Mouse (Mus musculus) layer of hippocampus, adult 18-20 months (tissue): ENCODE measurements around the gene Fstl1. TPM values are rescaled to one million over a fixed set of nuclear protein-coding genes. Genes with fewer than 3 reads are reported as not detected.
A peak's percentile ranks its signal among the peaks of the same experiment; 100 is the strongest.

Experiments used
- DNase-seq, 2 experiments: peaks; one replicate each; pipeline ENCODE4 v3.0.0; 2022; ENCODE audit warnings: low spot score in 2 of 2
- long read RNA-seq: library from polyadenylated mRNA; stranded (forward); transcript quantifications from one replicate; pipeline ENCODE4 v2.0.0, GENCODE M21; 2021
- total RNA-seq, 2 experiments: library from RNA; stranded (reverse); gene quantifications; 2 replicates each; pipeline ENCODE4 v1.2.3; 2021

Fstl1 gene
- 10 to 100 TPM; 31.3 to 34.0 TPM for total RNA-seq
- long read RNA-seq, transcript Fstl1-201 (11 exons, 3,789 nt) = major isoform, 53 of 61 reads
- long read RNA-seq, partial matches to known transcripts = 6 of 61 reads
- long read RNA-seq, other reads (novel, unspliced or antisense) = 1 of 61 reads

DNA sequence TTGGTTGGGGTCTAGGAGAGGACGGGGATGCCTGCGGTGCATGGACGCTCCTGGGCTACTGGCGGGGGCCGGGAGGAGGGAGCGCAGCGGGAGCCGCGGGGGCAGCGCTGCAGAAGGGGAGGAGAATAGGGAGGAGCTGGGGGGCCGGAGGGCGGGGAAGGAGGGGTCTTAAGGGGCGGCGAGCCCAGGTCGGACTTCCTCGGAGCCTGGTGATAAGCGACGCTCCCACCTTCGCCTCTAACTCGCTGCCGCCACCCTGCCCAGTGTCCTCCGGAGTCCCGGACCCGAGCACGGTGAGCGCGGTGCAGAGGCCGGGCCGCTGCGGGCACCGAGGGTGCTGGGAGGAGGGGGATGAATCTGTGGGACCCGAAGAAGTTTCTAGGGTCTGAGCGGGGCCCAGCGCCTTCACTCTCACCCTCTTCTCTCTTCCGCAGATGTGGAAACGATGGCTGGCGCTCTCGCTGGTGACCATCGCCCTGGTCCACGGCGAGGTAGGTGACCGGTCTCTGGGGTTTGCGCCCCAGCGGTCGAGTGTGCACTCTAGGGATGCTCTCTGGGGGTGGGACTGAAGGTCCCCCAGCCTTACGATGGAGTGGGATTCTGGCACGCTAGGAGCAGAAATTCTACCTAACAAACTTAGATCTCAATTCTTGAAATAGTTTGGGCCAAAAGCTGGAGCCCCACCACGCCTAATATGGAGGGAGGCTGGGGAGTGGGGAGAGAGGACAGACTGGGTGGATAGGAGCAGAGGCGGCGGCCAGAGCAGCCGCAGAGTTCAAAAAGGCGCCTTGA, at the start of gene Fstl1:
TSS of gene Fstl1 (plus strand) at position 14 of the 792 bp plus-strand sequence.
- peak; percentile 30 to 54 for DNase-seq

DNA sequence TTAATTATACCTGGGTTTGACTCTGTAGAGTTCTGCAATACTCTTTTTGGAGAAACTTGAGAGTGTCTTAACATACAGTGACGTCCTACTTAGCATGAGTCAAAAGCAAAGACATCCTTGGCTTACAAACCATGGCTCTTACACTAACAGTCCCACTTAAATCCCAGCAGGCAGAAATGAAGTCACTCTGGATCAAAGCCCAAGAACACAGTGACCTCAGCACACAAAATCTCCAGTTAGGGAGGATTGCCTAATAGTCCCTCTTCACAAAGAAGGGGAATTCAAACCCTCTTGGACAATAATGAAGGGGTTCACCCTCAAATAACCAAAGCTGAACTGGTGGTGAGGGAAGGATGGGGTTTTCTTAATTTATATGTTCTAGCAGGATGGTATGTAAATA, 48.0 kb upstream of the Fstl1 start:
- DNase-seq = no peak

DNA sequence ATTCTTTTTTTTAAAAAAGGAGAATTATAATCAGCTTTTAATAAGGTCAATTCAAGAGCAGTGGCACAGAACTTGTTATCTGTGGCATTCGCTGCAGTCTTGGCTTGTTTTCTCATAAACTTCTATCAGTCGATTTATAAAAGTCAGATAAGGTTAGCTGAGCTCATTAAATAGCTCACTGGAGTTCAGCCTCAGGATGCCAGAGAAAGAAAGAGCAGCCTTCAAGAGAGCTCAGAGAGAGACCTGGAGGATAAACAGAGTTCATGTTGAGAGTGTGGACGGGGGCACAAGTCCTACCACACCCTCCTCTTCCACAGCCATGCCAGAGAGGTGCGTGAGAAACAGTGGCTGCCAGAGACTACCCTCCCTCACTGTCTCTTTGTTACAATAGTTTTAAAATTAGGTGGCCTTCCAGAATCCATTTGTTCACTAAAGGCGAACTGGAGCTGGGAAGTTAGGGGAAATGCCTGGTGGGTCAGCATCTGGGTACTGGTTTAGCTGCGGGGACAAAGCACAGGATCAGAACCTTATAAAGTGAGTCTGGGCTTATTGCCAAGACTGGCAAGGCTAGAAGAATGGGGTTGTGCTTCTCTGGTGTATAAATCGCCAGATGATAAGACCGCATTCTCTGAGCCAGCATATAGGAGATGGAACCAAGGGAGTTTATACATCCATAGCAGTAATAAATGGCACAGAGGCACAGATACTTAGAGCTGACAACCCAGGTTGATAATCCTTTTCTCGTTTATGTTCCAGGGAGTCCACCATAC, 47.1 kb upstream of the Fstl1 start:
- DNase-seq = no peak

DNA sequence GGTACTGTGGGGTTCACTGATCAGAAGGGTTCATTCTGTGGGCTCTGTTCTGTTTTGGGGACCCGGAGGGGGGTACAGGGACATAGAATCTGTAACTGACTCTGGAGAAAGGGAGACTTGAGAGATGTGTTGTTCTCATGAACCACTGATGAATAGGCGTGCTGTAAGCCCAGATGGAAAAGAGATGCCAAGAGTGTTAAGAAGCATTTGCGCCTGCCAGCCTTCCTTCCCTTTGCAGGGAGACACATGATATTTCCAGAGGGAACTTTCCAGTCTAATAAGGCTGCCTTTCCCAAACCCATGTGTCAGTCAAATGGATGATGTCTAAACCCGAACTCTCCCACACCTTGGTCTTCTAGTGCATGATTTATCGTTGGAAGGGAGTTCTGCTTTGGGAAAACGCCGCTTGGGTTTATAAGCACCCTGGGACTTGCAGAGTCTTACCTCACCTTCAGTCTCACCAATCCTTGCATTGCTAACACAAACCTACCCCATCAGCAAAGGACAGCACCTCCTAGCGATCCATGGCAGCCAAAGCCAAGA, 46.3 kb upstream of the Fstl1 start:
- peak in 1 of 2 experiments; percentile 15 for DNase-seq

DNA sequence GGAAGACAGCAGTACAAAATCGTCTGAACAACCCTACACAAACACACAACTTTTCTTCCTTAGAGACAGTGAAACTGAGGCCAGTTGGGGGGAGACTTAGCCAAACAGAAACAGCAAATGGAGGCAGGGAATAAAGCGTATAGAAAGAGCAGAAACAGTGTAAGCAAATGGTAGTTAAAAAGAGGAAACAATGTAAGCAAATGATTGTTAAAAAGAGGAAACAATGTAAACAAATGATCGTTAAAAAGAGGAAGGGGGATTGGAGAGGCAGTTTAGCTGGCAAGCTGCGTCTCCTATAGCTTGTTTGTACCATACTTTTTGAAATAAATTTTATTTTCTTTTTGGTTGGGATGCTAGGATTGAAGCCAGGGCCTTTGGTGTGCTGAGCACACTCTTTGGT, 45.2 kb upstream of the Fstl1 start:
- no peak for DNase-seq

DNA sequence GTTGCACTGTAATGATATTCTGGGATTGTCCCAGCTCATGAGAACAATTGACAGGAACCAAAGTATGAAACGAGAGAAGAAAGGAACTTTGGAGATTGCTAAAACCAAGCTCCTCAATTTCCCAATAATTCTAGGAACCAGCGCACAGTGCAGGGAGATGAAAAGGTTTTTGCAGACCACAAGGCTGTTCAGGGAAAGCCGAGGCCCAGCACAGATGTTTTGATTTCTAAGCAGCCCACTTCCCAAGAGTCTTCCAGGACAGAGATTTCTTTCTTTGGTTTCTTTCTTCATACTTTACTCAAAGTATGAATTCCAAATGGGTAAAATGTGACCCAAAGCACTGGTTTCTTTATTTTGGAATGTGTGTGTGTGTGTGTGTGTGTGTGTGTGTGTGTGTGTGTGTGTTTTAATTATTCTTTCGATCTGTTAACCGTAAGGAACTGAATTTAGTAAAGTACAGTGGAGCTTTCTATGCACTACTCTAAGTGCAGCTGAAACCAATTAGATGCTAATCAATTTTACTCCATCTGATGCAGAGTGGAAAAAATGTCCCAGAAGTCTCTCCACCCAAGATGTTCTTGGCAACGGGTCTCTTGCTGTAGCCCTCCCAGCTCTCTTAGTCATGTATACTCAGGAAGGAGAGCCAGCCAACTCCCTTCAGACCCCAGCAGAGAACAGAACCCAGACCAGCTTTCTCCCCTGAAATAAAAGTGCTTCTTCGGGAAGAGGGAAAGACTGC, 44.5 kb upstream of the Fstl1 start:
- DNase-seq = peak in 1 of 2 experiments; percentile 42

DNA sequence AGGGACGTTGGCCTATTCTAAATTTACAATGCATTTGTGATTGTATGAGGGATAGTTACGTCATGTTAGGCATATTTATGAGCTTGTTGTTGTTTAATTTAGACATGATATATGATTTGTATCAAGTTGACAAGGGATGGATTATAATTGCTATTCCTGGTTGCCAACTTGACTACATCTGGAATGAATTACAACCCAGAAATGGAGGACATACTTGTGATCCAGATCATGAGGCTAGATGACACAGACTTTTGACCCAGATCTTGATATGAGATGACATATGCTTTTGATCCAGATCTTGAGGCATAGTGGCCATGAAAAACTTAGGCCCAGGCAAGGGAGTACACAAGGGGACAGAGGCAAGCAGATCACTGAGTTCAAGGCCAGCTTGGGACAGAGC, 36.6 kb upstream of the Fstl1 start:
- DNase-seq = no peak

DNA sequence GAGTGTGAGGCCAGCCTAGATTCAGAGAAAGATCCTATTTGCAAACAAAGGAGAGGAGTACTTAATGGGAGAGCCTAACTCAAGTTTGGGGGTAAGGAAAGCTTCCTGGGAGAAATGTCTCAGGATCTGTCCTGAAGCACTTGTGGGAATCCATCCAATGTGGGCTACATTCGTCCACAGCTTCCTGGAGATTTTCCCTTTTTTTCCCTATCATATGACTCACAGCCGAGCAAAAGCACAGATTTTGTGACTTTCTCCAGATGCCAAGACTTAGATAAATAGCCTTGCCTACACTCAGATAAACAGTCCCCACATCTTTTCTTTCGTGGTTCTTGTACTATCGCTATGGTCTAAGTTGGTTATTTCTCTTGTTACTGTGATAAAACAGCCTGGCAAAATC, 34.4 kb upstream of the Fstl1 start:
- DNase-seq = no peak

DNA sequence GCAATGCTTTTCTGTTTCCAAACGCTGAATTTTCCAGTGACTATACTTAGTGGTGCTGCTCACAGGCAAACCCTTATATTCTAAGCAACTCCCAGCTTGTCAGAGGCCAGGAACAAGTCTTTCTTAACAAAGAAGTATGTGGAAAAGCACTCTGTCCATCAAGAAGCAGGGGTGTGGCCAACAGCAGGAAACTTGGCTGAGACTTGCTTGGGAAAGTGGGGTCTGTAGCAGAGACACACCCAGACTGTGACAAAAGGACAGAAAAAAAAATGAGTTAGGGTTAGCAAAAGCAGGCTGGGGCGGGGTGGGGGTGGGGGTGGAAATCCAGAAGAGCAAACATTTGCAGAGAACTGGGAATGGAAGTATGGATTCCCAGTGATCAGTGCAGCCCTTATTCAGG, 23.8 kb upstream of the Fstl1 start:
- DNase-seq = no peak

DNA sequence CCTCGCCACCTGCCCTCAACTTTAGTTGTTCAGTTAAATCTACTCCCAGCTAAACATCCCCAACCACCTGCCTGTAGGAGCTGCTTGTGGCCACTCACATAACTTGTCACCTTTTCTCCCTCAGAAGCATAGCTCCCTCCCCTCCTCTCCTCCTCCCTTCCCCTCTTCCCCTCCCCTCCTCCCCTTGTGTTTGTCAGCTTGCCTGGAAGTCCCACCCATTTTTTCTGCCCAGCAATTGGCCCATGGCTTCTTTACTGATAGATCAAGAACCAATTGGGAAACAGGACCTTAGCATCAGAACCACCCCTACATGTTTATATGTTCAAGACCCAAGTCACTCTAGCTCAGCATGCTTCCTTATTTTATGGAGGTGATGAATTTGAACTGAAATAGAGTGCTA, 22.9 kb upstream of the Fstl1 start:
- DNase-seq = no peak

DNA sequence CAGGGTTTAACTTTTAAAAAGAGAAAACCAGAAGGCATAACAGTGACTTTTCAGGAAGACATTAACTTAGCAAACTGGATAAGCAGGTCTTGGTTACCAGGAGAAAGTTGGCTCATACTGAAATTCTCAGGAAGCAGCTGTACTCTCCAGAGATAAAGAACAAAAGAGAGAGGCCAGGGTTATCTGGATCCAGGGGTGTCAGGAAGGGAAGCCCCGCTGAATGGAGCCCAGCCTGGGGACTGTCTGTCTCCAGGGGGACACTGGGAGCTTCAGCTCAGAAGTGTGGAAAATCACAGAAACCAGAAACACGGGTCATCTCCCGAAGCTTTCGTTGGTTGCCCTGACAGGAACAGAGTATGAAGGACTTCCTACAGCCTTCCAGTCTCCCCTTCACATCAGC, 22.2 kb upstream of the Fstl1 start:
- no peak for DNase-seq

DNA sequence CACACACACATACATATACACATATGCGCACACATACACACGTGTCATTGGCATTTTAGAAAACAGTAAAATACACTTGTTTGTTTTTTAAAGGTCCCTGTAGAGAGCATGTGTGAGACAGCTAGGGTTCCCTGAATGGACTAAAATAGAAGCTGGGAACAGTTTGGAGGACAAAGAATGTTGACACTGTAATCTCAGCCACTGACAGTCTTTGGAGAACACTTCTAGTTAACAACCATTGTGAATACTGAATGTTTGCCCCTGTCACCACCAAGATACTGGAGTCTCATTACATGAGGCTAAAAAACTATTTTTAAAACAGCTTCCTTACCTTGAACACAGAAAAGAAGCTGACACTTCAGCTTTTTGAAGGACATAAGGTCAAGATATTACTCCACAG, 19.4 kb upstream of the Fstl1 start:
- DNase-seq = no peak

DNA sequence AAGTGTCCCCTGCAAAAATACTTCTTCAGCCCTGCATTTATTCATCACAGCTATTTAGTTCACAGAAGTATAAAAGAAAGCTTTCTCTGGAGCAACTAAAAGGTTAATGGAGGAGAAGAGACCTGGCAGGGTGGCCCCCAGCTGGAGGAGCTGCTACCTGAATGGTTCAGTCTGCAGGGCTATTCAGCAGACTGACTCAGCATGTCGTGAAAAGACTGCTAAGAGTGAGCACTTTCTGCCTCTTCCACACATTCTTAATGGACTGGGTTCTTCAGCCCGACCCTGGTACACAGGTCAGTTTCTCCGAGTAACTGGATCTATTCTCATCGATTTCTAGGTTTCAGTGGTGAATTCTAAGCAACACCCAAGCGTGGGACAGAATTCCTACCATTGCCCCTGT, 12.9 kb upstream of the Fstl1 start:
- no peak for DNase-seq

DNA sequence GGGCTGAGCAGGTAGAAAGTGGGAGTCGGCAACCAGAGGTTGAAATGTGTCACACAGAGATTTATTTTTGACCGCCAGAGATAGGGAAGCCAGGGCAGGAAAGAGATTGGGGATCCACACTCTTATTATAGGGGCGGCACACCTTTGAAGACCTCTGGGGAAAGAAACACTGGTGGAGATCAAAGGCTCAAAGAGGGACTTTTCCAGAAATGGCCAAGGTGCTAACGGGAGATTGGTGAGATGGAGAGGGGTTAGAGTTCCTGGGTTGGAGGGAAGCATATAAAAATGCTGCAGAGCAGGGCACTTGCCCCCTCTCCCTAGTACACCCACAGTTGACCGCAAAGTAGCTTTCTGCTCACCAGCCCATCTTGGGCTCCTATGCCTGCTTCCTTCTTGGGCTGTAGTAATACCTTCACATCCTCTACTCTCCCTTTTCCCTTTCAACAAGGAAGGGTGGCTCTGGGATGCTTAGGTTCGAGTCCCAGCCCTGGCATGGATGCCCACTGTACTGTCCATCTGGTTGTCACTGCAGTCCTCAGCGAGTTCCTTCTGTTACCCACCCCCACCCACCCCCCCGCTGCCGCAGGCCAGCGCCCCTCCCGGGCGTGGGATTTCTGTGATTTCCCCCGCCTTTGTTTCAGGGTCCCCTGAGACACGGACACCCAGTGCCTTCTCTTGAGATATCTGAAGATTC, 360 bp upstream of the Fstl1 start:
- no peak for DNase-seq

DNA sequence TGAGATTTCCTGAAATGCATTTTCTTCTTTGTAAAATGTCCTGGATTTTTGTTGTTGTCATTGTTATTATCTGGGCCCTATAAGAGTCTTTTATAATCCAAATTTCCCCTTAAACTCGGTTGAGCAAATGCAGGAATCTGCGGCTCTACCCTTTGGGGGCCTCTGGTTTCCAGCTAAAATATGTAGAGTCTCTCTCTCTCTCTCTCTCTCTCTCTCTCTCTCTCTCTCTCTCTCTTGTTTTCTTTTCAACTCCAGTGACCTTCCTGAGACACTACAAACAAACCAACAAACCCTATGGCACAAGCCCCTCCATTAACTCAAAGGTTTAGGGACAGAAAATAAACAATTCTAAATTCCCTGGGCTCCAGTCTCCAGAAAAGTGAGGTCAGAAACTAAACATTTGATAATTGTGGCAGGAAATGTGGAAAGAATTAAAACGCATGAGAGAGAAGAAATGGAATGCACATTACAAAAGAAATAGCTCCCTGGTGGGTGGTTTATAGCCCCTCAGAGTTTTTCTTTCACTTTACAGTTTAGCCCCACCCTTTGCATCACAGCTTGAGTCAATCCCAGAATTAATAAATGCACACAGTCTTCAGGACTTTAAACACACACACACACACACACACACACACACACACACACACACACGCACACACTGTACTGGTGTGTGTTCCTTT, 1.3 kb downstream of the Fstl1 start:
- no peak for DNase-seq

DNA sequence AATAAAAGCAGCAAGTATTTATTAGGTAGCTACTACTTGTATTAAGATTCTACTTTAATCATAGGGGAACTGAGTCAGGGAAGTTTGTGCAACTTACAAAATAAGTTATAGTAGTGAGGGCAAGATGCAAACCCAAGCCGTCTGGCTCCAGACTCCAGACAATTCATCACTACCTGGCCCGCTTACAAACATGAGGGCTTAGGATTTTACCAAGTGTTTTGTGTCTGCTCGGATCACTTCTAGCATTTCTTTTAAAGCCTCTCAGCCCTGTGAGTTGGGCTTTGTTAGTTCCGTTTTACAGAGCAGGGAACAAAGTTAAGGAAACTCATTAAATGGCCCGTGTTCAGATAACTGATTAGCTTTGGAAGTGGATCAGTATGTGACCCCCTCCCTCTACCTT, 1.9 kb downstream of the Fstl1 start:
- DNase-seq = no peak

DNA sequence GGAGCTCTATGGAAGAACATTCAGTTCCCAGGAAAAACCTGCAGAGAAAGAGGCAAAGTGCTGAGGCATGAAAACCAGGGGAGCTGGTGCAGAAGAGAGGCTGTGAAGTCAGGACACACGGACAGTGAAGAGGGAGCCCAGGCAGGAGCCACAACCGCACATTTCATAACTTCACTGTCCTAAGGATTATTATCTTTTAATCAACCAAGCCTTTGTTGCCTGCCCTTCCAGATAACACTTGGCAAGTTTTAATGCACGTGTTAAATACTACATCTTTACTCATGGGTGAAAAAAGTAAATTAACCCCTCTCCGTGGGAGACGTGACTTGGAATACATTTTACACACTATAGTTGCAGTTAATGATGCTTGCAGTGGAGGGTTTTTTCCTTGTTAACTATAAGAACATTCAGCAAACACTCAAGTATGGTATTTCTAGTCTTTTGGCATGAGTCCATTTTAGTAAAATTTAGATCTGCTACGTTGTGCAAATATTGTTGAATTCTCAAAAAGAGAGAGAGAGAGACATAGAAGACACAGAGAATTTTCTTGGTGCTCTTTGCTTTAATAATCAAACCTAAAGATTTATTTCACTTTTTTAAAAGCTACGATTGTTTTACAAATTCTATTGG, 3.1 kb downstream of the Fstl1 start:
- DNase-seq = no peak

DNA sequence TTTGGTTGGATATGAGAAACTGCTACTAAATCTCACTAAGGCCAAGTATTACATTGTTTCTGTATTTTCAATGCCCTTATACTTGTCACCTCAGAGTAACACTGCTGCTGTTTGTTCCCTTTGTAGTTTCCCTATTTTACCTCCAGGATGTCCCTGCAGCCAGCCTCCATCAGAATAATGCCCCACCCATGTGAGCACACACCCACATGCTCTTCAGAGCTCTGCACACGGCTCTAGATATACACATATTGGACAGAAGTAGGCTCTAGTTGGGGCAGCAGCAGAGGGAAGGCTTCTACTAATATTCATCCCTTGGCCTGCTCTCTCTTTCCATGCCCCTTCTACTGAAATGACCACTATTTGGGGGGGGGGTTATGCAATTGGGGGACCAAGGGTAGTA, 3.7 kb downstream of the Fstl1 start:
- no peak for DNase-seq

DNA sequence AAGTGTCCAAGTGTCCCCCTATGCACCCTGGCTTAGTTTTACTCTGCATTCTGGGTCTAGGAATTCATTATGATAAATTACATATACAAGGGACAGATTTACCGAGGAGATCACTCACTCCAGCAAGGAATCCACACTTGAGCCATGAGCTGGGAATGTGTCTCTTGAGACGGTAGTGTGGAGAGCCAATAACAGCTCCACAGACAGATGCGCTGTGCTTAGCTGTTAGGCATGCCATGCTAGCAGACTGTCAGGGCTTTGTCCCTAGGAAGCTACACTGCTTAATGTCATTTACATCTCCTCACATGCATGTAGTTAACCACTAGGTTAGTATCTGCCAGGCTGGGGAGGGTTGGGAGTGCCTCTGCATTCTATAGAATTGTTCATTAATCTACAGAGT, 4.2 kb downstream of the Fstl1 start:
- no peak for DNase-seq

DNA sequence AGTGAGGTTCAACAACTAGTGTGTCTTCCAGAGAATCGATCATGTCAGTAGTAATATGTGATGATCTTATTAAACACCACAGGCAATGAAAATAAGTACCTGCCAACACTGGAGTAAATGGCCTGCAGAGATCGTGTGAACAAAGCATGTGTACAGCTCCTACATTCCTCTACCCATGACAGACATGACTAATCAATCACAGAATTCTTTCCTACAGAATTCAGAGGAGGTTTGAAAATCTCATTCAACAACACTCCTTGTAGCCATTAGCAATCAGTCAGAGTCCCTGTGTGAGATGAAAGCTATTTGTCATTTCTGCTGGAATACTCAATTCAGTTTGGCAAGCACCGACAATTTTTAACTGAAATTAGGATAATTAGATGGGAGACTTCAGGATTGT, 7.9 kb downstream of the Fstl1 start:
- DNase-seq = no peak
